Mouse (Mus musculus): ENCODE data around the gene Bcl2l12. TPM values are rescaled to one million over a fixed set of nuclear protein-coding genes. Genes with fewer than 3 reads are reported as not detected.
A peak's percentile ranks its signal among the peaks of the same experiment; 100 is the strongest.

Bcl2l12 gene
- polyA plus RNA-seq, 1 experiment from 2014 or later = 62.9 TPM

- H3K27me3 ChIP-seq (ENCODE audit: control insufficient read depth, insufficient read depth, low read length) = no peaks in the 10 kb centered on the region
- WGBS = under 1% methylated on average over 20 of the region's 20 CpGs
- peak overlapping the region; percentile 78 for H3K4me2 ChIP-seq (replicated peaks; ENCODE audit: low read depth, low read length)
- H3K9ac ChIP-seq (replicated peaks; ENCODE audit: low read depth, low read length) = peak overlapping the region; percentile 98
- H3K4me3 ChIP-seq (ENCODE audit: low read depth, low read length) = peak overlapping the region; percentile 97
- H3K9me3 ChIP-seq (ENCODE audit: control insufficient read depth, low read depth, low read length) = no peaks in the 10 kb centered on the region
- H3K4me1 ChIP-seq (ENCODE audit: control insufficient read depth, insufficient read depth, low read length) = peaks cover 15% of the 10 kb centered on the region; the same call in 1 of the 2 replicates
- ATAC-seq (ENCODE audit: insufficient number of reproducible peaks, insufficient read depth, low FRiP score, low read depth) = no peak
- H3K27ac ChIP-seq (ENCODE audit: low read length) = peak overlapping the region; percentile 79
- H3K36me3 ChIP-seq (ENCODE audit: control insufficient read depth, insufficient read depth, low read length) = peaks cover 32% of the 10 kb centered on the region
Observed at GRCm38 (mm10) chr7:45015344-45015956, 16.9 kb upstream of the Bcl2l12 start.

DNA sequence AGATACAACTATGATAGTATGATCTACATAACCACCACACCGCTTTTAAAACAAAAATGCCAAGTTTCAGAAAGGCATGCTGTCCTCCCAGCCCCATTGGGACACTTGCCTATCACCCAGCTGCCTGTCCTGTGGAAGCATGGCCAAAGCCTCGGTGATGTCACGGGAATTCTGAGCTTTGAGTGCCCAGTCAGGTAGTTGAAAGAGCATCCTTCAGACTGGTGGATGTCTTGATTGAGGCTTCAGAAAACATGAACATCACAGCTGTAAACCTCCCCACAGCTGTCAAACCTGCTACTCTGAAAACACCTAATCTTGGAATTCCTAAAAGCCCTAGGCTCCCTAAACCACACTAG lies 15.6 kb upstream of the Bcl2l12 start:
- H3K27ac ChIP-seq (ENCODE audit: low read length) = no peak overlapping the region
- no peak overlapping the region for H3K9ac ChIP-seq (replicated peaks; ENCODE audit: low read depth, low read length)
- H3K9me3 ChIP-seq (ENCODE audit: control insufficient read depth, low read depth, low read length) = no peaks in the 10 kb centered on the region
- no peaks in the 10 kb centered on the region for H3K27me3 ChIP-seq (ENCODE audit: control insufficient read depth, insufficient read depth, low read length)
- H3K4me3 ChIP-seq (ENCODE audit: low read depth, low read length) = no peak overlapping the region
- peaks cover 45% of the 10 kb centered on the region for H3K36me3 ChIP-seq (ENCODE audit: control insufficient read depth, insufficient read depth, low read length)
- H3K4me1 ChIP-seq (ENCODE audit: control insufficient read depth, insufficient read depth, low read length) = peaks cover 11% of the 10 kb centered on the region; the same call in 1 of the 2 replicates
- WGBS = 93% methylated on average over 3 of the region's 3 CpGs
- no peak overlapping the region for H3K4me2 ChIP-seq (replicated peaks; ENCODE audit: low read depth, low read length)
- no peak for ATAC-seq (ENCODE audit: insufficient number of reproducible peaks, insufficient read depth, low FRiP score, low read depth)

DNA sequence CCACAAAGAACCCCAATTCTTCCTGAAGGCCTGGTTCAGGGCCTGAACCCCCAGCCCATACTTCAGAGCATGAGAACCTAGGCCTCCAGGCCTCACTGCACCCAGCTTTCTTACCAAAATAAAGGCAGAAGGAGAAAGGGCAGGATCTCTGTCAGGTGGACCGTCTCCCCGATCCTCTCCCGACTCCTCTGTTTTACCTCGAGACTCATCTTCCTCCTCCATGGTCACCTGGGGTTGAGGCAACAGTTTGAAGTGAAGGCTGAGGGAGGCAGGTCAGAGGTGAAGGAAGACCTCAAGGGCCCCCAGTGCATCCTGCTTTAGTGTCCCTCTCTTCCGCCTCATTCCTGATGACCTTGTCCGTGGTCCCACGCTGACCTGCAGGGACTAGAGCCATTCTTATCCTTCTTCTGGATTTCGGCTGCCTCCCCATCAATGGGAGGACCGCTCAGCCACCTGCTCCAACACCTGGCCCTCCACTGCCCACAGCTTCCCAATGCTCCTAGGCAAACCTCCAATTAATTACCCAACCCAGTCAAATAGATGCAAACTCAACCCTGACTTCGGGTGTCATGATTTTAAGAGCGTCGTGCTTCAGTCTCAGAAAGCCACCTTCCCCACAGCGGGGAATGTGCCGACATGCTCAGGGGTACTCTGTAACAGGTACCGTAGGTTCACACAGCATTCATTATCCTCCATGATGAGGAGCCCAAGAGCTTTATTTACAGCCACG lies 15.0 kb upstream of the Bcl2l12 start:
- peaks cover 50% of the 10 kb centered on the region for H3K36me3 ChIP-seq (ENCODE audit: control insufficient read depth, insufficient read depth, low read length)
- H3K4me2 ChIP-seq (replicated peaks; ENCODE audit: low read depth, low read length) = no peak overlapping the region
- H3K4me3 ChIP-seq (ENCODE audit: low read depth, low read length) = no peak overlapping the region
- H3K9ac ChIP-seq (replicated peaks; ENCODE audit: low read depth, low read length) = no peak overlapping the region
- H3K9me3 ChIP-seq (ENCODE audit: control insufficient read depth, low read depth, low read length) = no peaks in the 10 kb centered on the region
- no peak overlapping the region for H3K27ac ChIP-seq (ENCODE audit: low read length)
- ATAC-seq (ENCODE audit: insufficient number of reproducible peaks, insufficient read depth, low FRiP score, low read depth) = no peak
- H3K4me1 ChIP-seq (ENCODE audit: control insufficient read depth, insufficient read depth, low read length) = peaks cover 11% of the 10 kb centered on the region; the same call in 1 of the 2 replicates
- 94% methylated on average over 16 of the region's 16 CpGs for WGBS
- no peaks in the 10 kb centered on the region for H3K27me3 ChIP-seq (ENCODE audit: control insufficient read depth, insufficient read depth, low read length)

DNA sequence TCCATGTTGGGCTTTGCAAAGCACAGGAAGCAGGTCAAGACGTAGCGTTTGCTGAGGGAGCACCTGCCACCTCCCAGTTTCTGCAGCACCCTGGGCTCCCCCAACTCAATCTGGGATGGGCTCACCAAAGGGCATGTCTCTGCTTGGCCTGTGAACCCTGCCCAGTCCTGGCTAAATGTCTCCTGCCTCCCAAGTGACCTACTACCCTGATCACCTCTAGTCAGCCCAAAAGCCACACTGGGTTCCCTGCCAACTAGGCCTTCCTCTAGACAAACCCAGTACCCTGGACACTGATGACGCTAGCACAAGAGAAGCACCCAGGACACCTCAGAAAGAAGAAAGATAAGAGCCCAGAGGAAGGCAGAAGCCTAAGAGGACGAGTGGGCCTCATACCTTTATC lies 14.3 kb upstream of the Bcl2l12 start:
- Histone ChIP-seq H3K27ac (ENCODE audit: low read length) (no peak overlapping the region), H3K4me2 (replicated peaks; ENCODE audit: low read depth, low read length) (no peak overlapping the region), H3K36me3 (ENCODE audit: control insufficient read depth, insufficient read depth, low read length) (peaks cover 57% of the 10 kb centered on the region), H3K27me3 (ENCODE audit: control insufficient read depth, insufficient read depth, low read length) (no peaks in the 10 kb centered on the region), H3K4me1 (ENCODE audit: control insufficient read depth, insufficient read depth, low read length) (peaks cover 11% of the 10 kb centered on the region; the same call in 1 of the 2 replicates), H3K4me3 (ENCODE audit: low read depth, low read length) (no peak overlapping the region), H3K9ac (replicated peaks; ENCODE audit: low read depth, low read length) (no peak overlapping the region), H3K9me3 (ENCODE audit: control insufficient read depth, low read depth, low read length) (no peaks in the 10 kb centered on the region)
- ATAC-seq (ENCODE audit: insufficient number of reproducible peaks, insufficient read depth, low FRiP score, low read depth) = no peak
- WGBS = 83% methylated on average over 4 of the region's 4 CpGs

GRCm38 (mm10) chr7:45012011-45012410 lies 13.5 kb upstream of the Bcl2l12 start:
- peaks cover 65% of the 10 kb centered on the region for H3K36me3 ChIP-seq (ENCODE audit: control insufficient read depth, insufficient read depth, low read length)
- H3K4me3 ChIP-seq (ENCODE audit: low read depth, low read length) = no peak overlapping the region
- H3K9me3 ChIP-seq (ENCODE audit: control insufficient read depth, low read depth, low read length) = no peaks in the 10 kb centered on the region
- H3K4me2 ChIP-seq (replicated peaks; ENCODE audit: low read depth, low read length) = no peak overlapping the region
- no peak overlapping the region for H3K9ac ChIP-seq (replicated peaks; ENCODE audit: low read depth, low read length)
- H3K27ac ChIP-seq (ENCODE audit: low read length) = no peak overlapping the region
- no peak for ATAC-seq (ENCODE audit: insufficient number of reproducible peaks, insufficient read depth, low FRiP score, low read depth)
- H3K27me3 ChIP-seq (ENCODE audit: control insufficient read depth, insufficient read depth, low read length) = no peaks in the 10 kb centered on the region
- peaks cover 11% of the 10 kb centered on the region; the same call in 1 of the 2 replicates for H3K4me1 ChIP-seq (ENCODE audit: control insufficient read depth, insufficient read depth, low read length)
- 99% methylated on average over 6 of the region's 6 CpGs for WGBS

- no peaks in the 10 kb centered on the region for H3K9me3 ChIP-seq (ENCODE audit: control insufficient read depth, low read depth, low read length)
- H3K4me1 ChIP-seq (ENCODE audit: control insufficient read depth, insufficient read depth, low read length) = no peaks in the 10 kb centered on the region
- H3K4me2 ChIP-seq (replicated peaks; ENCODE audit: low read depth, low read length) = no peak overlapping the region
- ATAC-seq (ENCODE audit: insufficient number of reproducible peaks, insufficient read depth, low FRiP score, low read depth) = no peak
- H3K4me3 ChIP-seq (ENCODE audit: low read depth, low read length) = no peak overlapping the region
- H3K27me3 ChIP-seq (ENCODE audit: control insufficient read depth, insufficient read depth, low read length) = no peaks in the 10 kb centered on the region
- H3K36me3 ChIP-seq (ENCODE audit: control insufficient read depth, insufficient read depth, low read length) = peaks cover 94% of the 10 kb centered on the region
- WGBS = 95% methylated on average over 19 of the region's 19 CpGs
- no peak overlapping the region for H3K27ac ChIP-seq (ENCODE audit: low read length)
- H3K9ac ChIP-seq (replicated peaks; ENCODE audit: low read depth, low read length) = no peak overlapping the region
Observed at GRCm38 (mm10) chr7:45008411-45008810, 9.9 kb upstream of the Bcl2l12 start.

DNA sequence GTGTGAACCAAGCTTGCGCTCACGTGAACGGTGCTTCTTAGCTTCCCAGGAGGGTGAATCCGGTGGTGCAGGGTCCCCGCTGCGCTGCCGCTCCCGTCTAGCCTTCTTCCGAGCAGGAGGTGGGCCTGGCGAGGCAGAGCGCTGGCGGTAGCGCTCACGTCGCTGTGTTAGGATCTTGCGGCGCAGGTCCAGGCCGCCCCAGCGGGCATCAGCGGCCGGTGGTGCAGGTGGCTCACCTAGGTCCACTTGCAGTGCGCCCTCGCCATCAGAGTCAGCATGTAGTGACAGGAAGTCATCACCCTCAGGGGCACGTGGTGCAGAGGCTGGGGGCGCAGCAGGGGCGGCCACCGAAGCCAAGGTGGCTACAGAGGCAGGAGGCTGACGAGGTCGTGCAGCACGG lies 9.3 kb upstream of the Bcl2l12 start:
- H3K4me2 ChIP-seq (replicated peaks; ENCODE audit: low read depth, low read length) = no peak overlapping the region
- WGBS = 96% methylated on average over 30 of the region's 30 CpGs
- peaks cover 94% of the 10 kb centered on the region for H3K36me3 ChIP-seq (ENCODE audit: control insufficient read depth, insufficient read depth, low read length)
- no peaks in the 10 kb centered on the region for H3K4me1 ChIP-seq (ENCODE audit: control insufficient read depth, insufficient read depth, low read length)
- ATAC-seq (ENCODE audit: insufficient number of reproducible peaks, insufficient read depth, low FRiP score, low read depth) = no peak
- H3K9me3 ChIP-seq (ENCODE audit: control insufficient read depth, low read depth, low read length) = no peaks in the 10 kb centered on the region
- no peak overlapping the region for H3K4me3 ChIP-seq (ENCODE audit: low read depth, low read length)
- no peak overlapping the region for H3K9ac ChIP-seq (replicated peaks; ENCODE audit: low read depth, low read length)
- no peak overlapping the region for H3K27ac ChIP-seq (ENCODE audit: low read length)
- no peaks in the 10 kb centered on the region for H3K27me3 ChIP-seq (ENCODE audit: control insufficient read depth, insufficient read depth, low read length)

GRCm38 (mm10) chr7:45007141-45007540 lies 8.6 kb upstream of the Bcl2l12 start:
- 93% methylated on average over 29 of the region's 29 CpGs for WGBS
- H3K4me2 ChIP-seq (replicated peaks; ENCODE audit: low read depth, low read length) = no peak overlapping the region
- peaks cover 94% of the 10 kb centered on the region for H3K36me3 ChIP-seq (ENCODE audit: control insufficient read depth, insufficient read depth, low read length)
- no peaks in the 10 kb centered on the region for H3K9me3 ChIP-seq (ENCODE audit: control insufficient read depth, low read depth, low read length)
- no peaks in the 10 kb centered on the region for H3K27me3 ChIP-seq (ENCODE audit: control insufficient read depth, insufficient read depth, low read length)
- H3K4me1 ChIP-seq (ENCODE audit: control insufficient read depth, insufficient read depth, low read length) = no peaks in the 10 kb centered on the region
- H3K4me3 ChIP-seq (ENCODE audit: low read depth, low read length) = no peak overlapping the region
- no peak for ATAC-seq (ENCODE audit: insufficient number of reproducible peaks, insufficient read depth, low FRiP score, low read depth)
- no peak overlapping the region for H3K9ac ChIP-seq (replicated peaks; ENCODE audit: low read depth, low read length)
- H3K27ac ChIP-seq (ENCODE audit: low read length) = no peak overlapping the region

Data from stomach, embryonic 14.5 days (tissue).